Mouse (Mus musculus) neural tube, embryonic 12.5 days (tissue): ENCODE results near the gene Glmp. TPM values are rescaled to one million over a fixed set of nuclear protein-coding genes. Genes with fewer than 3 reads are reported as not detected.
A peak's percentile ranks its signal among the peaks of the same experiment; 100 is the strongest.
"Not testable (repeated sequence)": the region's sequence is repeated elsewhere in the genome, so short reads cannot be mapped to it uniquely, and the experiment has no call there.

Source experiments
- ATAC-seq: fragments of 200-750 bp; cut with Nextera tagmentation; 2 replicates; pipeline ENCODE4 v1.8.0; 2017; ENCODE audit warnings: low read depth, mild to moderate bottlenecking, moderate TSS enrichment, moderate library complexity; ENCODE audit not compliant: low FRiP score
- H3K27ac ChIP-seq: fragments of 300-500 bp; sonication (generic); 2 replicates; pipeline ENCODE4 v1.5.1; 2016
- H3K27me3 ChIP-seq: fragments of 300-500 bp; sonication (generic); replicated peaks from 2 replicates; pipeline ENCODE4 v1.6.1; 2016; ENCODE audit warnings: mild to moderate bottlenecking
- H3K36me3 ChIP-seq: fragments of 300-500 bp; sonication (generic); 2 replicates; pipeline ENCODE4 v1.6.1; 2016; ENCODE audit warnings: mild to moderate bottlenecking
- H3K4me1 ChIP-seq: fragments of 300-500 bp; sonication (generic); 2 replicates; pipeline ENCODE4 v1.6.1; 2016
- H3K4me2 ChIP-seq: fragments of 300-500 bp; sonication (generic); replicated peaks from 2 replicates; pipeline ENCODE4 v1.6.1; 2016; ENCODE audit warnings: mild to moderate bottlenecking
- H3K4me3 ChIP-seq: fragments of 300-500 bp; sonication (generic); 2 replicates; pipeline ENCODE4 v1.5.1; 2016
- H3K9ac ChIP-seq: fragments of 300-500 bp; sonication (generic); 2 replicates; pipeline ENCODE4 v1.6.1; 2016; ENCODE audit warnings: mild to moderate bottlenecking
- H3K9me3 ChIP-seq: fragments of 300-500 bp; sonication (generic); 2 replicates; pipeline ENCODE4 v1.6.1; 2016; ENCODE audit warnings: mild to moderate bottlenecking
- WGBS: fragments of 180-500 bp; shearing (Covaris S2); methylation state at CpG from one replicate; pipeline ENCODE4 v1.1.7; 2016; 5-methylcytosine and 5-hydroxymethylcytosine counted together
- polyA plus RNA-seq: library from polyadenylated mRNA; unstranded; fragments of >200 nt; fragmentation: Nextera tagmentation; extraction: Ambion mirVana; gene quantifications from 2 replicates; pipeline ENCODE4 v1.2.1, GENCODE M21; 2016

Gene Glmp
- polyA plus RNA-seq, 1 experiment from 2014 or later: 131 TPM

DNA sequence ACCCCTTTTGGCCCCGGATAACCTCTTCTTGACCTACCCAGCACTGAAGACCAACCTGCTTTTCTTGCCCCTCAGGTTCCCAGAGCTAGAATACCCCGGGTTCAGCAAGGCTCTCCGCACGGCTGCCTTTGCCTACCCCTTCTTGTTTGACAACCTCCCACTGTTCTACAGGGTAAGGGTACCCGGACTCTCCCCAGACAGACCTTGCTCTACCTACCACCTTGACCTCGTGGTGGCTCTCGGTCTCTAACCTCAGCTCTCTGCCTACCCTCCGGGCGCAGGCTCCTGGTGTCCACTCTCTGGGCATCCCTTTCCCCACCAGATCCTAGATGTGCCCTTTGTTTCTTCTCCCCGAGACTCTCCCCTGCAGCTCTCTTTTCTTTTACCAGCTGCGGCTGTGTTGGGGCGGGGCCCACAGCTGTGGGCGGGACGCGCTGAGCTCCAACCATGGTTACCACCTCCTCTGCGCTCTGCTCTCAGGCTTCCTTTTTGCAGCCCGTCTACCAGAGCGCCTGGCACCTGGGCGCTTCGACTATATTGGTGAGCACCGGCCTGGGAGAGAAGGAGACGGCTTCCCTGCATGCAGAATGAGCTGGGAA, 42.1 kb downstream of the Glmp start:
- not testable (repeated sequence) for H3K9ac ChIP-seq, H3K27ac ChIP-seq, H3K36me3 ChIP-seq, H3K4me1 ChIP-seq
- Histone ChIP-seq H3K4me2 (peak overlapping the region; percentile 47), H3K27me3 (peaks cover 24% of the 10 kb centered on the region), H3K4me3 (peak overlapping the region; percentile 23), H3K9me3 (peaks cover 17% of the 10 kb centered on the region)
- ATAC-seq: peak; percentile 86
- WGBS: 7% methylated on average over 22 of the region's 22 CpGs

DNA sequence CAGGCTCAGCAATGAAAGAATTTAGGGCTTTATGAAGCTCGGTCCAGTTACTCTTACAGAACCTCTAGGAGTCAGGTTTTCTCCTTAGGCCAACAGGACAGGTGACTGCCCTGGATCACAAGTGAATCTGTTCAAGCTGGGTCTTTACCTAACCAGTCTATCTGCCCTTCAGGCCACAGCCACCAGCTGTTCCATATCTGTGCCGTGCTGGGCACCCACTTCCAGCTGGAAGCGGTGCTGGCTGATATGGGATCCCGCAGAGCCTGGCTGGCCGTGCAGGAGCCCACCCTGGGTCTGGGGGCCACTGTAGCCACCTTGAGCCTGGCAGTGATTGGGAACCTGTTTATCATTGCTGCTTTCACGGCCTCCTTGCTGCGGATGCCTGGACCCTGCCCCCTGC, 42.7 kb downstream of the Glmp start:
- H3K4me1 ChIP-seq: not testable (repeated sequence)

DNA sequence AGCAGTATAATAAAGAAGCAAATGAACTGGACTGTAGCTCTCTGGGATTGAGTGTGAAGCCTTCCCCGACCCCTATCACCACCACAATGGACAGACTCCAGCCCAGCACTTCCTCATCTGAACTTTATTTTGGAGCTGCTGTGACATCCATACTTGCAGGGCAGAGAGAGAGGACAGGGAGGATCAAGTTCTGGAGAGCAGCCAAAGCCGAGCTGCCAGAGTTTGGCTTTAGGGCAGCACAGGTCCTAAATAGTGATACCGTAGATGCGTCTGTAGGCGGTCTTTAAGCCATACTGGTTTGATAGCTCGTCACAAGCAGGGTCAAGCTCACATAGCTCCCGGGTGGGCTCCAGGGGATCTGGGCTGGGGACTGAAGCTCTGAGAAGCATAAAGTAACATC, 43.7 kb downstream of the Glmp start:
- not testable (repeated sequence) for H3K9ac ChIP-seq, ATAC-seq
- WGBS: 92% methylated on average over 7 of the region's 7 CpGs

More for the DNA sequence above, 42.7 kb downstream of the Glmp start:
- not testable (repeated sequence) for H3K36me3 ChIP-seq, H3K4me3 ChIP-seq, H3K27ac ChIP-seq, H3K9ac ChIP-seq
- 49% methylated on average over 4 of the region's 7 CpGs for WGBS
- Histone ChIP-seq H3K9me3 (peaks cover 17% of the 10 kb centered on the region), H3K4me2 (peak overlapping the region; percentile 47), H3K27me3 (peaks cover 24% of the 10 kb centered on the region)
- ATAC-seq: peak; percentile 48; the same call in 1 of the 2 replicates

GRCm38 (mm10) chr3:88372643-88373042, 47.8 kb downstream of the Glmp start, which contains the start of gene Bglap3:
Gene Bglap3 (minus strand): TSS chr3:88372743.
- not testable (repeated sequence) for H3K27ac ChIP-seq, H3K4me3 ChIP-seq, H3K4me1 ChIP-seq, H3K27me3 ChIP-seq, H3K9ac ChIP-seq, H3K4me2 ChIP-seq, H3K36me3 ChIP-seq, ATAC-seq
- 90% methylated on average over 9 of the region's 9 CpGs for WGBS
- peaks cover 17% of the 10 kb centered on the region for H3K9me3 ChIP-seq

More for the DNA sequence above, 43.7 kb downstream of the Glmp start:
- not testable (repeated sequence) for H3K27ac ChIP-seq, H3K4me2 ChIP-seq, H3K4me3 ChIP-seq, H3K4me1 ChIP-seq, H3K36me3 ChIP-seq
- peaks cover 24% of the 10 kb centered on the region for H3K27me3 ChIP-seq
- H3K9me3 ChIP-seq: peaks cover 17% of the 10 kb centered on the region

GRCm38 (mm10) chr3:88375750-88376626, 51.2 kb downstream of the Glmp start:
- not testable (repeated sequence) for H3K4me3 ChIP-seq, H3K27me3 ChIP-seq, H3K4me1 ChIP-seq, H3K9me3 ChIP-seq, H3K9ac ChIP-seq, H3K36me3 ChIP-seq
- peak; percentile 89 for ATAC-seq
- WGBS: 12% methylated on average over 19 of the region's 19 CpGs
- peak overlapping the region; percentile 32 for H3K4me2 ChIP-seq
- H3K27ac ChIP-seq: 0 out of 2 replicates have a peak overlapping the region, but pooled peaks have one; percentile 46

DNA sequence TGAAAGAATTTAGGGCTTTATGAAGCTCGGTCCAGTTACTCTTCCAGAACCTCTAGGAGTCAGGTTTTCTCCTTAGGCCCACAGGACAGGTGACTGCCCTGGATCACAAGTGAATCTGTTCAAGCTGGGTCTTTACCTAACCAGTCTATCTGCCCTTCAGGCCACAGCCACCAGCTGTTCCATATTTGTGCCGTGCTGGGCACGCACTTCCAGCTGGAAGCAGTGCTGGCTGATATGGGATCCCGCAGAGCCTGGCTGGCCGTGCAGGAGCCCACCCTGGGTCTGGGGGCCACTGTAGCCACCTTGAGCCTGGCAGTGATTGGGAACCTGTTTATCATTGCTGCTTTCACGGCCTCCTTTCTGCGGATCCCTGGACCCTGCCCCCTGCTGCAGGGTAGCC, 51.8 kb downstream of the Glmp start:
- H3K4me1 ChIP-seq, H3K36me3 ChIP-seq, H3K27ac ChIP-seq, H3K27me3 ChIP-seq, H3K4me3 ChIP-seq, H3K9me3 ChIP-seq, H3K9ac ChIP-seq: not testable (repeated sequence)
- peak; percentile 45 for ATAC-seq
- 30% methylated on average over 5 of the region's 7 CpGs for WGBS
- H3K4me2 ChIP-seq: peak overlapping the region; percentile 32

GRCm38 (mm10) chr3:88378599-88378998, 53.8 kb downstream of the Glmp start, which contains the start of gene Bglap2:
Gene Bglap2 (minus strand): TSS chr3:88378699.
- H3K9ac ChIP-seq, H3K4me2 ChIP-seq, H3K27ac ChIP-seq, H3K27me3 ChIP-seq, ATAC-seq, H3K4me3 ChIP-seq, H3K36me3 ChIP-seq, H3K9me3 ChIP-seq: not testable (repeated sequence)
- H3K4me1 ChIP-seq: peaks cover 13% of the 10 kb centered on the region; the same call in 1 of the 2 replicates
- 79% methylated on average over 5 of the region's 5 CpGs for WGBS

Other genes starting within 250 kb of the Glmp start
- not detected in 2 replicates for gene Ttc24, start 246.7 kb upstream of the Glmp start, polyA plus RNA-seq
- 14.1 and 14.3 TPM in 2 replicates for gene Iqgap3, start 243.1 kb upstream of the Glmp start, polyA plus RNA-seq
- 17.6 and 19.8 TPM in 2 replicates for gene Mef2d, start 182.7 kb upstream of the Glmp start, polyA plus RNA-seq
- 0.32 and 0.79 TPM in 2 replicates for gene Rhbg, start 70.3 kb upstream of the Glmp start, polyA plus RNA-seq
- gene Gm38392, start 37.8 kb upstream of the Glmp start, polyA plus RNA-seq: 0.27 TPM in 1 of 2 replicates, not detected in the other
- 9.4 and 12.9 TPM in 2 replicates for gene Tsacc, start 28.0 kb upstream of the Glmp start, polyA plus RNA-seq
- gene Cct3, start 27.9 kb upstream of the Glmp start, polyA plus RNA-seq: 593 and 606 TPM in 2 replicates
- 1.6 and 2.0 TPM in 2 replicates for gene Tmem79, start 11.1 kb downstream of the Glmp start, polyA plus RNA-seq
- 78.4 and 80.5 TPM in 2 replicates for gene Smg5, start 11.2 kb downstream of the Glmp start, polyA plus RNA-seq
- gene Paqr6, start 39.6 kb downstream of the Glmp start, polyA plus RNA-seq: 2.0 and 2.3 TPM in 2 replicates
- not detected in 2 replicates for gene Bglap3, start 47.7 kb downstream of the Glmp start, polyA plus RNA-seq
- not detected in 2 replicates for gene Bglap2, start 53.7 kb downstream of the Glmp start, polyA plus RNA-seq
- gene Bglap, start 59.4 kb downstream of the Glmp start, polyA plus RNA-seq: not detected in 2 replicates
- 75.9 and 79.7 TPM in 2 replicates for gene Pmf1, start 85.3 kb downstream of the Glmp start, polyA plus RNA-seq
- 24.1 and 28.0 TPM in 2 replicates for gene Slc25a44, start 100.1 kb downstream of the Glmp start, polyA plus RNA-seq
- gene Sema4a, start 136.2 kb downstream of the Glmp start, polyA plus RNA-seq: 13.6 and 15.3 TPM in 2 replicates
- 27.6 and 27.9 TPM in 2 replicates for gene Lmna, start 184.9 kb downstream of the Glmp start, polyA plus RNA-seq
- gene Mex3a, start 207.4 kb downstream of the Glmp start, polyA plus RNA-seq: 41.9 and 43.3 TPM in 2 replicates
- gene Rab25, start 223.3 kb downstream of the Glmp start, polyA plus RNA-seq: 0.29 and 0.57 TPM in 2 replicates
- 143 and 145 TPM in 2 replicates for gene Lamtor2, start 228.1 kb downstream of the Glmp start, polyA plus RNA-seq
- 60.0 and 61.6 TPM in 2 replicates for gene Ubqln4, start 228.7 kb downstream of the Glmp start, polyA plus RNA-seq